Mouse (Mus musculus) intestine, postnatal 0 days (tissue): ENCODE data around the gene Tcf23. TPM values are rescaled to one million over a fixed set of nuclear protein-coding genes. Genes with fewer than 3 reads are reported as not detected.

Source experiments
- ATAC-seq: fragments of 200-750 bp; cut with Nextera tagmentation; 2 replicates; pipeline ENCODE4 v1.8.0; 2017; ENCODE audit warnings: mild to moderate bottlenecking, moderate TSS enrichment, moderate library complexity
- H3K27ac ChIP-seq: fragments of 300-500 bp; sonication (generic); 2 replicates; pipeline ENCODE4 v1.5.1; 2014; ENCODE audit warnings: mild to moderate bottlenecking, low read depth, low read length, moderate library complexity
- H3K27me3 ChIP-seq: fragments of 300-500 bp; sonication (generic); replicated peaks from 2 replicates; pipeline ENCODE4 v1.6.1; 2014; ENCODE audit warnings: low read length, mixed read lengths; ENCODE audit not compliant: control insufficient read depth, insufficient read depth
- H3K36me3 ChIP-seq: fragments of 300-500 bp; sonication (generic); 2 replicates; pipeline ENCODE4 v1.6.1; 2014; ENCODE audit warnings: mild to moderate bottlenecking, moderate library complexity; ENCODE audit not compliant: control insufficient read depth, insufficient read depth
- H3K4me1 ChIP-seq: fragments of 300-500 bp; sonication (generic); replicated peaks from 2 replicates; pipeline ENCODE4 v1.6.1; 2014; ENCODE audit warnings: antibody characterized with exemption, low read length, mixed read lengths; ENCODE audit not compliant: control insufficient read depth, insufficient read depth
- H3K4me2 ChIP-seq: fragments of 300-500 bp; sonication (generic); replicated peaks from 2 replicates; pipeline ENCODE4 v1.6.1; 2014; ENCODE audit warnings: low read depth, mild to moderate bottlenecking, moderate library complexity
- H3K4me3 ChIP-seq: fragments of 300-500 bp; sonication (generic); 2 replicates; pipeline ENCODE4 v1.5.1; 2014; ENCODE audit warnings: low read depth, low read length
- H3K9ac ChIP-seq: fragments of 300-500 bp; sonication (generic); 2 replicates; pipeline ENCODE4 v1.6.1; 2014; ENCODE audit warnings: mild to moderate bottlenecking, low read depth, low read length
- H3K9me3 ChIP-seq: fragments of 300-500 bp; sonication (generic); 2 replicates; pipeline ENCODE4 v1.6.1; 2016; ENCODE audit warnings: mixed run types; ENCODE audit not compliant: control insufficient read depth
- CTCF ChIP-seq: sonication (generic); IDR thresholded peaks from 2 replicates; pipeline ENCODE4 v1.5.1; 2016; ENCODE audit warnings: low read depth, mild to moderate bottlenecking, control low read depth, antibody characterized with exemption, moderate library complexity
- WGBS: fragments of 180-500 bp; shearing (Covaris S2); extraction: QIAGEN DNeasy Blood & Tissue Kit; methylation state at CpG from one replicate; pipeline ENCODE4 v1.1.7; 2014; 5-methylcytosine and 5-hydroxymethylcytosine counted together
- polyA plus RNA-seq: library from polyadenylated mRNA; unstranded; fragments of >200 nt; fragmentation: Nextera tagmentation; extraction: Ambion mirVana; gene quantifications from 2 replicates; pipeline ENCODE4 v1.2.1, GENCODE M21; 2015

Gene Tcf23
- polyA plus RNA-seq, 1 experiment from 2014 or later: 1.8 TPM

DNA sequence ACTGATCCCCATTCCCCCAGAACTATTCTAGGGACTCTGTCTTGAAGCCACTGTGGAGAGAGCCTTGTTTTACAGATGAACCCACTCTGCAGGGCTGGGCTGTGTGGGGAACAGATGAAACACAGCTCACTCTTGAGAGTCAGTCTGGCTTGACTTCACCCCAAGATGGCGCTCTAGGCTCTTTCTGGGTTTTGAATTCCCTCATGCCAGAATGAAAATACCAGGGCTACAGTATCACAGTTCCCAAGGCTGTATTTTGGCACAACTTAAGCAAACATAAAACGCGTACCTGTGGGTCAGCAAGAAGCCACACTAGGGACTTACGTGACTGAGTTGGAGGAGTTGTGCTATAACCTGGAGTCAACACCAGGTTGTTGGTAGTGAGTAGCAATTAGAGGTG is 38.3 kb upstream of the Tcf23 start:
- no peak overlapping the region for H3K9ac ChIP-seq
- WGBS: 43% methylated on average over 4 of the region's 4 CpGs
- H3K36me3 ChIP-seq: peaks cover 4% of the 10 kb centered on the region; the same call in 1 of the 2 replicates
- H3K27me3 ChIP-seq: no peaks in the 10 kb centered on the region
- no peak overlapping the region for H3K4me2 ChIP-seq
- H3K9me3 ChIP-seq: no peaks in the 10 kb centered on the region
- H3K4me3 ChIP-seq: no peak overlapping the region
- peak; percentile 86 for TF ChIP-seq CTCF
- no peak for ATAC-seq
- no peaks in the 10 kb centered on the region for H3K4me1 ChIP-seq
- H3K27ac ChIP-seq: no peak overlapping the region

DNA sequence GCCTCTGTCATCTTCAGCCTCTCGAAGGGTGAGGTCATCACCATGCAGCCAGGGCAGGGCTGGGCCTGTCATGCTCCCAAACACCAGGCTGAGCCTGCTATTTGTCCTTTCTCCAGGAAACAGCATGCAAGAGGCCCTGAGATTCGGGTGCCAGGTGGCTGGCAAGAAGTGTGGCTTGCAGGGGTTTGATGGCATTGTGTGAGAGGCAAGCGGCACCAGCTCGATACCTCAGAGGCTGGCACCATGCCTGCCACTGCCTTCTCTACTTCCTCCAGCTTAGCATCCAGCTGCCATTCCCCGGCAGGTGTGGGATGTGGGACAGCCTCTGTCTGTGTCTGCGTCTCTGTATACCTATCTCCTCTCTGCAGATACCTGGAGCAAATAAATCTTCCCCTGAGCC is 37.6 kb upstream of the Tcf23 start:
- H3K4me1 ChIP-seq: no peaks in the 10 kb centered on the region
- H3K9me3 ChIP-seq: no peaks in the 10 kb centered on the region
- H3K9ac ChIP-seq: no peak overlapping the region
- no peak for ATAC-seq
- H3K27me3 ChIP-seq: no peaks in the 10 kb centered on the region
- peaks cover 4% of the 10 kb centered on the region; the same call in 1 of the 2 replicates for H3K36me3 ChIP-seq
- no peak for TF ChIP-seq CTCF
- H3K4me3 ChIP-seq: no peak overlapping the region
- 83% methylated on average over 6 of the region's 6 CpGs for WGBS
- H3K27ac ChIP-seq: no peak overlapping the region
- H3K4me2 ChIP-seq: no peak overlapping the region

DNA sequence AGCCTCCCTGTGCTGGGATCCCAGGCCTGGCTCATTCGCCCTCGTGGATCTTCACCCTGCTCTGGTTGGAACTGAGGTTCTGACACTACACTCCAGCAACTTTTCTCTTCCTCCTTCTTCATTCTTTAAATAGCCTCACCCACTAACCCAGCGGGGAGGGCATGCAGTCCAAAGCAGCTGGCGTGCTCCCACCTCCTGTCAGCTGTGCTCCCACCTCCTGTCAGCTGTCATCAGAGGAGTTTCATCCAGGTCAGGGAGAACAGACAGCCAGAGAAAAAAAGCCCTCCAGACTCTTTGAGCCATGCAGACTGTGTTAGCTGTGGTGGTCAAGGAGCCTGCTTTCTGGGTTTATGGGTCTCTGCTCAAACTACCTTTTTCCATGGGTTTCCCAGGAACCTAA is 37.1 kb upstream of the Tcf23 start:
- peaks cover 4% of the 10 kb centered on the region; the same call in 1 of the 2 replicates for H3K36me3 ChIP-seq
- H3K4me2 ChIP-seq: no peak overlapping the region
- no peak for ATAC-seq
- H3K9me3 ChIP-seq: no peaks in the 10 kb centered on the region
- no peak for TF ChIP-seq CTCF
- no peaks in the 10 kb centered on the region for H3K4me1 ChIP-seq
- H3K9ac ChIP-seq: no peak overlapping the region
- H3K4me3 ChIP-seq: no peak overlapping the region
- H3K27ac ChIP-seq: no peak overlapping the region
- H3K27me3 ChIP-seq: no peaks in the 10 kb centered on the region
- 85% methylated on average over 4 of the region's 4 CpGs for WGBS

DNA sequence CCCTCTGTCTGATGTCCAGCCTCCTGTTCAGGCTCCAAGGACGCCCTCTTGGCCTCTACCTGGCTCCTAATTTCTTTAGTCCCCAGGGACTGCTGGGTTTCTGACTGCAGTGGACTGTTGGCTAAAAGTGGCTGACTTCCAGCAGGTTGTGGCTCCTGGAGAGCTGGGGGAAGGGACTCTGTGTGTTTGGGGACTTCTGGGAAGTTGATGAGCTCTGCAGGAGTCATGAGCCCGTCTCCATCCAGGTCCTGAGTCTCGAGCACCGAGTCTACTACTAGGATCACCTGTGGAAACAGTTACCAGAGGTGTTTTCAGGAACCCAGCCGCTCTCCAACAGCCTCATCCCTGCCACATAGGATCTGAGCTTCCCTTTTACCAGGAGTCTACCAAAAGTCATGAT is 34.8 kb upstream of the Tcf23 start:
- Histone ChIP-seq H3K27ac (no peak overlapping the region), H3K4me2 (no peak overlapping the region), H3K27me3 (no peaks in the 10 kb centered on the region), H3K36me3 (peaks cover 4% of the 10 kb centered on the region; the same call in 1 of the 2 replicates), H3K9me3 (no peaks in the 10 kb centered on the region), H3K4me1 (no peaks in the 10 kb centered on the region), H3K9ac (no peak overlapping the region), H3K4me3 (no peak overlapping the region)
- 70% methylated on average over 5 of the region's 5 CpGs for WGBS
- no peak for TF ChIP-seq CTCF
- no peak for ATAC-seq

DNA sequence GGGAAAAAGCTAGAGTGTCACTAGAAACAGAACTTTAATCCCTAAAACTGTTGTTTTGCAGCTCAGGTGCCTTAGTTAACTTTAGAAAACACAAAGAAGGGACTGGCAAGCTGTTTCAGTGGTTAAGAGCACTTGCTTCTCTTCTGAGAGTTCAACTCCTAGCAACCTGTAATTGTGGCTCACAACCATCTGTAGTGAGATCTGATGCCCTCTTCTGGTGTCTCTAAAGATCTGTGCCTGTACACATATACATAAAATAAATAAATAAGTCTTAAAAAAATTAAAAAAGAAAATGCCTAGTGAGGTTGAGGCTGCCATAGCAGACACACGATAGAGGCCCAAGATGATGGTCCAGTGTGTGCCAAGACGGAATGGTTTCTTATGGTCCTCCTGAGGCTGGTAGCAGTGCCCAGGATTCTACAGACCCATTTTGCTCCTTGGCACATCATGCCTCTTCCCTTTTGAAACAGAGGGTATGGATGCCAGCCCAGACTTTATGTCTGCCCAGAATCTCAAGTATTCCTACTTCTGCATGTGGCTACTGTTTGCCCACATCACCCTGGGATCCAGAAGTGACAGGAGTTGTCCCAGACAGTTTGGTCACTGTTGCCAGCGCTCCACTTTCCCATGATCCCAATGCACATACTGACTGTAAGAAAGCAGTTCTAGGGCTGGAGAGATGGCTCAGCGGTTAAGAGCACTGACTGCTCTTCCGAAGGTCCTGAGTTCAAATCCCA is 33.6 kb upstream of the Tcf23 start:
- Histone ChIP-seq H3K36me3 (peaks cover 4% of the 10 kb centered on the region; the same call in 1 of the 2 replicates), H3K27ac (no peak overlapping the region), H3K27me3 (no peaks in the 10 kb centered on the region), H3K9ac (no peak overlapping the region), H3K4me3 (no peak overlapping the region), H3K9me3 (no peaks in the 10 kb centered on the region), H3K4me2 (no peak overlapping the region), H3K4me1 (no peaks in the 10 kb centered on the region)
- ATAC-seq: no peak
- peak; percentile 41; the same call in 1 of the 2 replicates for TF ChIP-seq CTCF
- 93% methylated on average over 5 of the region's 5 CpGs for WGBS

DNA sequence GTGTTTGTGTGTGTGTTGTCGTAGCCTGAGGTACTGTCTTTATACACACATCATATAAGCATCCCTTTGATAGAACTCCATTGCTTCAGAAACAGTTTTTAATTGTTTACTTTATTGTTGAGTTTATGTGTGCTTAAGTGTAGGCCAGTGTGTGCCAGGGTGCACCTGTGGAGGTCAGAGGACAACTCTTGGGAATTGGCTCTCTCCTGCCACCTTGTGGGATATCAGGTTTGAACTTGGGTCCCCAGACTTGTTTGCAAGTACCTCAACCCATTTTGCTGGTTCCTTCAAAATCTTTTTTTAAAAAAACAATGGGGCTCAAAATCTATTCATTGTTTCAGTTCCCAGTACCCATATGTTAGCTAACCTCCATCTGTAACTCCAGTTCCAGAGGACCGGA is 25.5 kb upstream of the Tcf23 start:
- Histone ChIP-seq H3K27me3 (no peaks in the 10 kb centered on the region), H3K4me3 (no peak overlapping the region), H3K36me3 (no peaks in the 10 kb centered on the region), H3K9ac (no peak overlapping the region), H3K4me2 (no peak overlapping the region), H3K27ac (no peak overlapping the region), H3K9me3 (no peaks in the 10 kb centered on the region), H3K4me1 (no peaks in the 10 kb centered on the region)
- WGBS: 92% methylated on average over 2 of the region's 2 CpGs
- ATAC-seq: no peak
- peak; percentile 73 for TF ChIP-seq CTCF

DNA sequence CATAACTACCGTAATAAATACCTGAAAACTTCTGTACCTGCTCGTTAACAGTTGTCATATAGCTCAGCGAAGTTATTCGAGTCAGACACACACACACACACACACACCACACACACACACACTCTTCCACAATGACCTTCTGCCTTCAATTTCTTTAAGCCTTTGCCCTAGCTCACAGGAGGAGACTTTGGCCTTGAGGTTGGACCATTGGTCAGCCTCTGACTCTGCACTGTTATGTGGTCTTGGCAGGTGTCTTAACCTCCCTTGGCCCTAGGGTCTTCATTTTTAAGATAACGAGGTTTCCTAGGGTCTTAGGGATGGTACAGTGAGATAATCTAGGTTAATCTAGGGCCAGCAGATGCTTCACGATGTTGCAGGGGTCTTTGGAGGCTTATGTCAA is 24.1 kb upstream of the Tcf23 start:
- 76% methylated on average over 6 of the region's 6 CpGs for WGBS
- Histone ChIP-seq H3K27ac (peak overlapping the region; percentile 95), H3K9ac (peak overlapping the region; percentile 54), H3K4me3 (peak overlapping the region; percentile 48; the same call in 1 of the 2 replicates), H3K27me3 (no peaks in the 10 kb centered on the region), H3K9me3 (no peaks in the 10 kb centered on the region), H3K4me1 (no peaks in the 10 kb centered on the region), H3K4me2 (peak overlapping the region; percentile 74), H3K36me3 (no peaks in the 10 kb centered on the region)
- no peak for TF ChIP-seq CTCF
- no peak for ATAC-seq
